Mouse (Mus musculus) midbrain, embryonic 16.5 days (tissue): ENCODE measurements around the gene B3gnt3. TPM values are rescaled to one million over a fixed set of nuclear protein-coding genes. Genes with fewer than 3 reads are reported as not detected.

ENCODE experiments used
- ATAC-seq: fragments of 200-750 bp; cut with Nextera tagmentation; 2 replicates; pipeline ENCODE4 v1.8.0; 2017; ENCODE audit warnings: moderate TSS enrichment
- H3K27ac ChIP-seq: fragments of 300-500 bp; sonication (generic); 2 replicates; pipeline ENCODE4 v1.5.1; 2014; ENCODE audit warnings: mild to moderate bottlenecking, low read length, mixed read lengths
- H3K27me3 ChIP-seq: fragments of 300-500 bp; sonication (generic); 2 replicates; pipeline ENCODE4 v1.6.1; 2014; ENCODE audit warnings: low read depth, low read length, mixed read lengths; ENCODE audit not compliant: control insufficient read depth, insufficient read depth
- H3K36me3 ChIP-seq: fragments of 300-500 bp; sonication (generic); 2 replicates; pipeline ENCODE4 v1.6.1; 2014; ENCODE audit warnings: mild to moderate bottlenecking, low read length, moderate library complexity, mixed read lengths; ENCODE audit not compliant: control insufficient read depth, insufficient read depth
- H3K4me1 ChIP-seq: fragments of 300-500 bp; sonication (generic); 2 replicates; pipeline ENCODE4 v1.6.1; 2014; ENCODE audit warnings: mild to moderate bottlenecking, low read length, mixed read lengths; ENCODE audit not compliant: control insufficient read depth, insufficient read depth
- H3K4me2 ChIP-seq: fragments of 300-500 bp; sonication (generic); 2 replicates; pipeline ENCODE4 v1.6.1; 2014; ENCODE audit warnings: mild to moderate bottlenecking, low read length, mixed read lengths
- H3K4me3 ChIP-seq: fragments of 300-500 bp; sonication (generic); 2 replicates; pipeline ENCODE4 v1.5.1; 2014; ENCODE audit warnings: low read depth, mild to moderate bottlenecking, low read length, moderate library complexity, mixed read lengths
- H3K9ac ChIP-seq: fragments of 300-500 bp; sonication (generic); 2 replicates; pipeline ENCODE4 v1.6.1; 2014; ENCODE audit warnings: low read depth, low read length, mixed read lengths
- H3K9me3 ChIP-seq: fragments of 300-500 bp; sonication (generic); replicated peaks from 2 replicates; pipeline ENCODE4 v1.6.1; 2014; ENCODE audit warnings: mild to moderate bottlenecking, low read length, mixed read lengths; ENCODE audit not compliant: control insufficient read depth, poor library complexity, severe bottlenecking
- WGBS: fragments of 180-500 bp; shearing (Covaris S2); extraction: QIAGEN DNeasy Blood & Tissue Kit; methylation state at CpG from one replicate; pipeline ENCODE4 v1.1.7; 2014; 5-methylcytosine and 5-hydroxymethylcytosine counted together
- polyA plus RNA-seq: library from polyadenylated mRNA; unstranded; fragments of >200 nt; fragmentation: Nextera tagmentation; extraction: Ambion mirVana; gene quantifications from 2 replicates; pipeline ENCODE4 v1.2.1, GENCODE M21; 2015

B3gnt3 gene
- polyA plus RNA-seq, 1 experiment from 2014 or later: 0.20 TPM

DNA sequence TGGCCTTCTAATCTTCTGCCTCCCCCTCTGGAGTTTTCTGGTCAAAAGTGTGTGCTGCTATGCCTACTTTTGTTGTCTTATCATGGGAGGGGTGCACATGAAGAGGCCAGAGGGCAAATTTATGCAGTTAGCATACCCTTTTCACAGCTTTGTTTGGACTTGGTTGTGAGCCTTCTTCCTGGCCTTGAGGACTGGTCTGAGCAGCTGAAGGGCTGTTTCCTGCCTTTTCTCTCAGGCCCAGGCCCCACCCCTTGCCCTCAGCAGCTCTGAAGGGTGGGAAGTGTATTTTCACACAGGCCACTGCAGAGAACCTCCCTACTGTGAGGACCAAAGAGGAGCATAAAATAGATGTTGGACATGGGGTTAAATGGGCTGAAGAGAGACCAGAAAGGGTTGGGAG lies 24.0 kb downstream of the B3gnt3 start:
- peaks cover 13% of the 10 kb centered on the region for H3K4me1 ChIP-seq
- no peak overlapping the region for H3K4me2 ChIP-seq
- no peak overlapping the region for H3K4me3 ChIP-seq
- no peaks in the 10 kb centered on the region for H3K9me3 ChIP-seq
- H3K36me3 ChIP-seq: no peaks in the 10 kb centered on the region
- H3K27me3 ChIP-seq: peaks cover 43% of the 10 kb centered on the region
- H3K27ac ChIP-seq: no peak overlapping the region
- no peak for ATAC-seq
- H3K9ac ChIP-seq: no peak overlapping the region

DNA sequence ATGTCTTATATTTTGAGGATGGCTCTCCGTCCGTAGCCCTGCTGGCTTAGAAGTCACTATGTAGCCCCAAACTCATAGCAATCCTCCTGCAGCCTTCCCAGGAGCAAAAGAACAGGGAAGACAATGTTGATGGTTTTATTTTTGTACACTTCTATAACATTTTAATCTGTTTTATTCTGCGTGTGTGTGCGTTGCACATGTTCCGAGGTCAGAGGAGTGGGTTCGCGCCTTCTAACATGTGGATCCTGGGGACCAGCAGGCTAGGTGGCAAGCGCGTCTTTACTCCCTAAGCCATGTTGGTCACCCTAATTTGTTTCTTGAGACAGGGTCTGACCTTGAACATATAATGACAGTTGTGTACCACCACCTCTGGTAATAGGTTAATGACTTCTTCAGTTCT lies 24.8 kb downstream of the B3gnt3 start:
- Histone ChIP-seq H3K36me3 (no peaks in the 10 kb centered on the region), H3K27ac (peak overlapping the region; percentile 78; the same call in 1 of the 2 replicates), H3K9me3 (no peaks in the 10 kb centered on the region), H3K4me1 (peaks cover 19% of the 10 kb centered on the region), H3K4me3 (peak overlapping the region; percentile 76), H3K27me3 (peaks cover 36% of the 10 kb centered on the region), H3K4me2 (peak overlapping the region; percentile 65), H3K9ac (no peak overlapping the region)
- WGBS: 56% methylated on average over 9 of the region's 9 CpGs
- ATAC-seq: no peak

DNA sequence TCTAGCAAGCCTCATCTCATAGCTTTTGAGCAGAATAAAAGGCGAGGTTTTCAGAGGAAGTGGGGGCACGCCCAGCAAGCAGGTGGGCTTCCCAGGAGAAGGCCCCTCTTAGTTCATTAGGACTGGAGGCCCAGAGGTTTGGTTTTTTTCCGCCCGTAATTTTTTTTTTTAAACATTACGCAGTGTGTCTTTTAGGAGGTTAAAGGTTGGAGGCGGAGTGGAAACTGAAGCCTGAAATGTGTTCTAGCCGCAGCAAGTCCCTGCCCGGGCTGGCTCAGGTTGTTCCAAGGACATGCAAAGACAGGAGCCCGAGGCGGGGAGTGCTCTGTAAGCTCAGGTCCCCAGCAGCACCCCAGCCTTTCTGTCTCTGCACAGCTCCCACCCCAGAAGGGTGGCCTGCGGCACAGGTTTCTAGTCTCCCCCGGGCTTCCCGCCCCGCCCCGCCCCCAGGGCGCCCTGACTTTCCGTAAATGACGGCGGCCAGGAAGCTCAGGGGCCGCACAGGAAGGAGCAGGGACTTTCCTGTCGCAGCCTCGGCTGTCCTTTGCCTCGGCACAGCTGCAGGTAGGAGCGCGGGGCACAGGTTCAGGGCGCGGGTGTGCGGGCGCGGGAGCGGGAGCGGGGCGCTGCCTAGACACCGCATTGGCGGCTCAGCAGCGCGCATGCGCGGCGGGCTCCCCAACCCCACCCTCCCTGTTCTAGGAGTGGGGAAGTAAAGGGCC lies 25.4 kb downstream of the B3gnt3 start, which contains the start of gene Jak3:
TSS of gene Jak3 (plus strand) at position 277 of the 722 bp plus-strand sequence.
- H3K4me2 ChIP-seq: peak within 1 kb of the TSS; percentile 65
- H3K9me3 ChIP-seq: no peaks in the 10 kb centered on the region
- H3K27ac ChIP-seq: peak within 1 kb of the TSS; percentile 78
- peak within 1 kb of the TSS; percentile 76 for H3K4me3 ChIP-seq
- peaks cover 20% of the 10 kb centered on the region for H3K4me1 ChIP-seq
- H3K27me3 ChIP-seq: peaks cover 31% of the 10 kb centered on the region
- H3K36me3 ChIP-seq: no peaks in the 10 kb centered on the region
- ATAC-seq: peak; percentile 46
- 2% methylated on average over 39 of the region's 40 CpGs for WGBS
- H3K9ac ChIP-seq: peak within 1 kb of the TSS; percentile 90

DNA sequence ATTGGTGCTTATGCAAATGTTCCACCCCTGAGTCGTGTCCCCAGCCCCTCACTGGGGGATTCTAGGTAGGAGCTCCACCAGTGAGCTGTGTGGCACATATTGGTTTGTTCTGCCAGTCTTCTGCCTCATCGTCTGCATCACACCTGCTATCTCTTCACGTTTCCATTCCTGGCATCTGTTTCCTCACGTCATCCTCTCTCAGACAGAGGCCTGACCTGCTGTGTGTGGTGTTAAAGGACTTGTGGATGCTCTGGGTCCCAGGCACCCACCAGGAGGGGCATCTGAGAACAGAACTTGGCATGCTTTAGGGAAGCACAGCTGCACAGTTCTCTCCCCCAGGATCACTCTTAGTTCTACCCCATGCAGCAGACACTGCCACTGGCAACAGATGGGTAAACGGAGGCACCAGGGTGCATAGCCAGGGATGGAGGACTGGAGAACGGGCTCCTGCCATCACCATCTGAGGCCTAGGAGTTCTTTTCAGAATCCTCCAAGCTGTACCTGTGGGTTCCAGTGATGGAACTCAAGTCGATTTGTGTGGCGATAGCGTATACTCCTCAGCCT lies 26.1 kb downstream of the B3gnt3 start:
- Histone ChIP-seq H3K36me3 (no peaks in the 10 kb centered on the region), H3K9ac (peak overlapping the region; percentile 90), H3K4me1 (peaks cover 20% of the 10 kb centered on the region), H3K27ac (peak overlapping the region; percentile 78; the same call in 1 of the 2 replicates), H3K4me2 (peak overlapping the region; percentile 65), H3K4me3 (peak overlapping the region; percentile 76), H3K9me3 (no peaks in the 10 kb centered on the region), H3K27me3 (peaks cover 25% of the 10 kb centered on the region)
- no peak for ATAC-seq
- 28% methylated on average over 9 of the region's 9 CpGs for WGBS

DNA sequence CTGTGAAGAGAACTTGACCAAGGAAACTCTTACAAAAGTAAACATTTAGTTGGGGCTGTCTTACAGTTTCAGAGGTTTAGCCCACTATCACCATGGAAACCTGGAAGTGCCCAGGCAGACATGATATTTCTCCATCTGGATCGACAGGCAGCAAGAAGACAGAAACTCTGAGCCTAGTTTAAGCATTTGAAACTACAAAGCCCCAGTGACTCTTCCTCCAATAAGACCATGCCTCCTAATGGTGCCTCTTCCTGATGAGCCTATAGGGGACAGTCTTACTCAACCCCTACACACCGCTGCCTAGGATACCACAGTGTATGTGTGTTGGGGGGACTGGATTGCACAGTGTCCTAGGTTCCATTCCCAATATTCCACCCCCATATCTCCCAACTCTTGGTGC lies 27.5 kb downstream of the B3gnt3 start:
- H3K4me2 ChIP-seq: no peak overlapping the region
- 72% methylated on average over 2 of the region's 2 CpGs for WGBS
- no peak overlapping the region for H3K27ac ChIP-seq
- peaks cover 16% of the 10 kb centered on the region for H3K27me3 ChIP-seq
- ATAC-seq: no peak
- H3K36me3 ChIP-seq: no peaks in the 10 kb centered on the region
- no peak overlapping the region for H3K4me3 ChIP-seq
- peaks cover 24% of the 10 kb centered on the region for H3K4me1 ChIP-seq
- H3K9ac ChIP-seq: no peak overlapping the region
- H3K9me3 ChIP-seq: no peaks in the 10 kb centered on the region

DNA sequence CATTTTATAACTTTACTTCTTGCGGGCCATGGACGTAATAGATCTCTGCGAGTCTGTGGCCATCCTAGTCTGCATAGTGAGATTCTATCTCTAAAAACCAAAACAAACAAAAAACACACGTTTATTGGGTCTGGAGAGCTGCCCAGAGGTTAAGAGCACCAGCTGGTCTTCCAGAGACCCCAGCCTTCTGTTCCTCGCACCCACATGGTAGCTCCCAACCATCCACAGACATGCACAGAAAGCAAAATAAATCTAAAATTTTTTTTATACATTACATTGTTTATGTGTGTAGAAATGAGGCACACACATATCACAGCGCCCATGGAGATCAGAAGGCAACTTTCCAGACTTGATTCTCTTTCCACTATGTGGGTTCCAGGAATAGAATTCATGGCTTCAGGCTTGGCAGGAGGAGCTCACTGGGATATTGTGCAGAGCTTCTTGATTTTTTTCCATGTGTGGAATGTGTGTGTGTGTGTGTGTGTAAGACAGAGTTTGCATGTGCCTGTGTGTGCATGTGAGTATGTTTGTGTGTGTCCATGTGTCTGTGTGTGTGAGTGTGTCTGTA lies 29.3 kb downstream of the B3gnt3 start:
- Histone ChIP-seq H3K27ac (peak overlapping the region; percentile 94), H3K9ac (peak overlapping the region; percentile 85), H3K4me2 (peak overlapping the region; percentile 73), H3K9me3 (no peaks in the 10 kb centered on the region), H3K4me3 (peak overlapping the region; percentile 90), H3K27me3 (no peaks in the 10 kb centered on the region), H3K4me1 (peaks cover 40% of the 10 kb centered on the region), H3K36me3 (no peaks in the 10 kb centered on the region)
- 67% methylated on average over 6 of the region's 6 CpGs for WGBS
- no peak for ATAC-seq

DNA sequence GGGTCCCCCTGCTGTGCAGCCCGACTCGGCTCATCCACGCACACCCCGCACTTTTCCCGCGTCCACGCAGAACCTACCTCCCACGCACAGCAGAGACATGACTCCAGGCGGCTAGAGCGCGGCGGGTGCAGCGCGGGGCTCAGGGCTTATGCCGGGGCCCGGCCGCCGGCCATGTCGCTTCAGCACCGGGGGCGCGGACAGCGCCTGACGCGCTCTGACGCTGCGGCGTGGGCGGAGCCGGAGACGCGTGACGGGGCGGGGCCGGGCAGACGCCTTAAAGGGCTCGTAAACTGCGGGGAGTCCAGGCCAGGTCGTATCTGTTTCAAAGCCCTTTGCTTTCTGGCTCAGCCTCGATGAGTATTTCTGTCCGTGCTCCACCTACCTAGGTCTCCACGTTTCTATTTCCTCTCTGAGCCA lies 30.0 kb downstream of the B3gnt3 start, which contains the start of gene Unc13a:
TSS of gene Unc13a (minus strand) at position 209 of the 417 bp plus-strand sequence.
- Histone ChIP-seq H3K36me3 (no peaks in the 10 kb centered on the region), H3K27ac (peak within 1 kb of the TSS; percentile 94), H3K4me2 (peak within 1 kb of the TSS; percentile 73), H3K4me1 (peaks cover 43% of the 10 kb centered on the region), H3K4me3 (peak within 1 kb of the TSS; percentile 90), H3K9me3 (no peaks in the 10 kb centered on the region), H3K9ac (peak within 1 kb of the TSS; percentile 85), H3K27me3 (no peaks in the 10 kb centered on the region)
- WGBS: 0% methylated on average over 41 of the region's 42 CpGs
- ATAC-seq: peak; percentile 76

DNA sequence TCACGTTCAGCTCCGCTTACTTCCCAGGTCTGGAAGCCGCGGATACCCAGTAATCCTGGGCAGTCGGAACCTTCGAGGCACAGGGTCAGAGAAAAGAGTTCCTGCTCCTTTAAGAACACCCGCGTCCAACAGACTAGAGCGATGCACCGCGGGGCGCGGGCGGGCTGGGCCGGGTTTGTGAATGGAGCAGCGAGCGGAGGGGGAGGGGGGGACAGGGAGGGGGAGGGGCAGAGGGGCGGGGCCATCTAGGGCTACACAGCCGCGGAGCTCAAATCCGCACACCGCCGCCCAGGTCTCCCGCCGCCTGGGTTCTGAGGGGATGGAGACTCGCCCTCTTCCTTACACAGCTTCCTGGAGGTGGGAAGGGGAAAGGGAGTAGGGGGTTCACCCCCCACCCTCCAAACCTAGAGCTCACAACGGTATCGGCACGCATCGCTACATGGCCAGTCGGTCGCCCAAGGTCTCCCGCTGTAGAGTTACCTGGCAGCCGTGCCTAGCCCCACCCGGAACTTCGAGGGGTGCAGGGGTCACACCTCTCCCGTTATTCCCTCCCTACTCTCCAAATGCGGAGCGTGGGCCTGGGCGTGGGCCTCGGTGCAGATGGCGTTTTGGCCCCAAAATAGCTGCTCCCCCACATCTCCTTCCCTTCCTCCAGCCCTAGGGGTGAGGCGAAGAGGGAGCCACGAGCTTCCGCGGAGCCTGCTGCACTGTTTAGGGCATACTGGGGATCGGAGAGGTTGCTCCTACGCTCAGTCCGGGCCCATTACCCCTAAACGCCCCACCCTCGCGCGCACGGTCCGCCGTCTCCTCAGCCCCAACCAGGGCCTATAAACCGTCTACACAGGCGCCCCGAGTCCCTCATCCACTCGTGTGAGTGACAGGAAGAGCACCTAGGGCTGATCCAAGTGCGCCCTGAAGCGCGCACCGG lies 30.7 kb downstream of the B3gnt3 start:
- H3K9me3 ChIP-seq: no peaks in the 10 kb centered on the region
- WGBS: under 1% methylated on average over 60 of the region's 64 CpGs
- H3K4me1 ChIP-seq: peaks cover 45% of the 10 kb centered on the region
- H3K4me3 ChIP-seq: peak overlapping the region; percentile 90
- peak overlapping the region; percentile 94 for H3K27ac ChIP-seq
- no peaks in the 10 kb centered on the region for H3K36me3 ChIP-seq
- H3K4me2 ChIP-seq: peak overlapping the region; percentile 73
- peak overlapping the region; percentile 85 for H3K9ac ChIP-seq
- ATAC-seq: peak; percentile 66
- no peaks in the 10 kb centered on the region for H3K27me3 ChIP-seq
